ENCODE assay signal across 8 mouse cellular contexts in the genomic region with DNA sequence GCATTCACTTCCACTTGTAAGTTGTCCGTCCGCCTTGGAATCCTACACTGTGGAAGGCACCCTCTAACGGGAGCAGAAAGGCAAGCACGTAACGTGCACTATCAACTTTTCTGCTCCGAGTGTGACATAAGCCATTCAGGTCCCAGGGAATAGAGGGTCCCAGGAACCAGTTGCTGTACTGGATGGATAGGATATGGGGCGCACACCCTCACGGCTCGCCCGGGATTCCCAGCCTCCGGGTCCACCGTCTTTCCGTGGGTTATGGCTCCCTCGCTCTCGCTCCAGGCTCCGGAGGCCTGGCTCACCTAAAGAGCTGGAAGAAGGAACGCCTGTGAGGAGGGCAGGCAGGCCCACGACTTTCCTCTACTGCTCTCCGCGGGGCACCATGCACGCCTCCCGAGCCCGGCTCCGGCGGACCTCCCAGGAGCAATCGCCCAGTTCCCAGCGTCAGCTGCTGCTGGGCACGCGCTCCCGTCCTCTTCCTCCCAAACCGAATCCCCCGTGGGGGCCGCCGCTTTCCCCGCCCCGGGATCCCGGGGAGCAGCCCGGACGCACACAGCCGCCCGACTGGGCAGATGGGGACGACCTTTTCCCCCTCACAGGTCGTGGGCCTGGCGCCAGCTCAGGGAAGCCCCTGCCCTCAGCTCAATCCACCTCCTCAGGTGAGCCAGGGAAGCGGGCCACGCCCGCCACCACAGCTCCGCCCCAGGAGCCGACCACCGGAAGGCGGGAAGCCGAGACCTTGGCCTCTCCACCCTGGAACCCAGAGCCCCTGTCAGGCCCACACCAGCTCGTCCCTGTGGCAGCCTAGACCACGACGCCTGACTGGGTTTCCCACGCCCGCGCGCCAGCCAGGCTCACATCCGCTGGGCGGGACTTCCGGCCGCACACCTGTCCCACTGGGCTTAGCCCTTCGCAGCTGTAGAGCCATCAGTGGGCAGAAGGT. TPM values are rescaled to one million over a fixed set of nuclear protein-coding genes. Genes with fewer than 3 reads are reported as not detected.
DNase-seq lines count a peak whose midpoint lies in the region; ATAC-seq lines count a peak whose summit lies in the region.

Gene Terb1 (minus strand): TSS at position 850 of the 946 bp plus-strand sequence.

- ATAC-seq in hindbrain, embryonic 16.5 days: peak; percentile 90
- peak; percentile 67 for ATAC-seq in megakaryocyte progenitor cell, adult 5-6 weeks (replicated peaks; ENCODE audit: poor library complexity)

- peak within 1 kb of the TSS; percentile 86 for H3K9ac ChIP-seq in hindbrain, embryonic 16.5 days (ENCODE audit: low read depth, low read length)

- peaks cover 3% of the 10 kb centered on the region for H3K4me1 ChIP-seq in hindbrain, embryonic 16.5 days (ENCODE audit: control insufficient read depth, insufficient read depth, low read depth, low read length)

- 2% methylated on average over 64 of the region's 64 CpGs for whole genome bisulfite sequencing in hindbrain, embryonic 16.5 days

- no peaks in the 10 kb centered on the region for H3K27me3 ChIP-seq in hindbrain, embryonic 16.5 days (replicated peaks; ENCODE audit: control insufficient read depth, insufficient read depth, low read length)

- peak; percentile 75 for DNase-seq in ZHBTc4 (ENCODE audit: low read depth, low spot score)
- peak; percentile 65 to 66 for DNase-seq in cerebellum, postnatal 10 days
- peak; percentile 17 to 29 for DNase-seq in frontal cortex, postnatal 10 days (ENCODE audit: low spot score in 2 of 2)
- DNase-seq in left cerebral cortex, postnatal 36 days (ENCODE audit: low spot score in 2 of 2): peak; percentile 43 to 57
- peak; percentile 54 for DNase-seq in right cerebral cortex, postnatal 14 days
- DNase-seq in urinary bladder, postnatal 25 days (ENCODE audit: low spot score): peak; percentile 31

- H3K9me3 ChIP-seq in hindbrain, embryonic 16.5 days (ENCODE audit: control insufficient read depth, low read length): no peaks in the 10 kb centered on the region

- H3K27ac ChIP-seq in hindbrain, embryonic 16.5 days (ENCODE audit: low read depth, low read length): peak within 1 kb of the TSS; percentile 11; the same call in 1 of the 2 replicates

- H3K36me3 ChIP-seq in hindbrain, embryonic 16.5 days (ENCODE audit: control insufficient read depth, insufficient read depth, low read length): peaks cover 10% of the 10 kb centered on the region

- intact Hi-C loops in left cerebral cortex, postnatal 36 days (cut with DNase I): loop anchor here (10.0 kb wide), 1 partner anchor 165 kb away; no protein-coding TSS in a partner anchor

- peak within 1 kb of the TSS; percentile 63 for H3K4me3 ChIP-seq in hindbrain, embryonic 16.5 days (ENCODE audit: low read length)

- H3K4me2 ChIP-seq in hindbrain, embryonic 16.5 days (ENCODE audit: low read length): peak within 1 kb of the TSS; percentile 100

RNA-seq across cellular contexts. Expression of gene Terb1, which starts in this region (rescaled TPM):
- polyA plus RNA-seq in hindbrain, embryonic 16.5 days (2015; fragmentation: Nextera tagmentation; extraction: Ambion mirVana): 0.70 and 0.90 TPM in 2 replicates
- 1 to 10 TPM; 1.8 to 2.9 TPM for total RNA-seq in left cerebral cortex, postnatal 36 days (2021)
- total RNA-seq in megakaryocyte progenitor cell, adult 5-6 weeks (2015): not detected in 2 replicates
- not detected in 2 replicates for total RNA-seq in megakaryocyte progenitor cell, adult 5-6 weeks (2017)

Comparison
In these comparisons a context has a peak if more than half of its experiments do, and no peak if none do; other contexts are left out.
1. Peak in every context shown above with its lines: DNase-seq, ATAC-seq, H3K4me3 ChIP-seq and H3K27ac ChIP-seq.
2. Peak in ATAC-seq, H3K4me3 ChIP-seq, H3K27ac ChIP-seq, H3K9ac ChIP-seq and H3K4me2 ChIP-seq in hindbrain, embryonic 16.5 days; RNA of the gene not detected or under 1 TPM.
3. Peak in ATAC-seq in megakaryocyte progenitor cell, adult 5-6 weeks; RNA of the gene not detected or under 1 TPM.
4. DNase-seq: peak in every context shown above with its lines; median percentile 75 in ZHBTc4; 66 in cerebellum, postnatal 10 days; 54 in right cerebral cortex, postnatal 14 days; 50 in left cerebral cortex, postnatal 36 days; 31 in urinary bladder, postnatal 25 days; 23 in frontal cortex, postnatal 10 days.